Mouse (Mus musculus): ENCODE measurements around the gene Dpy19l1.

DNA sequence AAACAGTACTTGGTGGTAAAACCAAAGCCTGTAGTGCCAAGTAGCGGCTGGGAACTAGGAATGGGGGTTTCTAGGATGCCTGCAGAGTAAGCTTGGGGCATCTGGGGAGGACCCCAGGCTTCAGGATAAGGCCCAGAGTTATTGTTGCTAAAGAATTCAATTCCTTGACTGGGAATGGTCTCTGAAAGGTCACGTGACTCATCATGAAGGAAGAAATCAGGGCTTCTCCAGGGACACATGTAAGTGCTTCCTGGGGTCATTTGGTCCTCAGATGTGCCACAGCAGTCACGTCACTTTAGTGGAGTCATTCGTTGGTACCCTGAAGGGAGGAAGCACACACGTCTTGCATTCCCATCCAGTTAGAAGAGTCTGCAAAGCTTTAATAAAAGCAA is 11.1 kb upstream of the Dpy19l1 start:
- no peak for TF ChIP-seq ZNF384 (IDR thresholded peaks at IDR 0.05; ENCODE audit: low read depth, low read length)
- TF ChIP-seq CHD2 (IDR thresholded peaks at IDR 0.05; ENCODE audit: low read depth, low read length): no peak
- TF ChIP-seq ZC3H11A (IDR thresholded peaks at IDR 0.05; ENCODE audit: borderline replicate concordance, low read depth, low read length): no peak
- no peak for TF ChIP-seq MAFK (IDR thresholded peaks at IDR 0.05; ENCODE audit: insufficient read depth, low read depth, low read length)
- TF ChIP-seq HCFC1 (IDR thresholded peaks at IDR 0.05; ENCODE audit: borderline replicate concordance, insufficient read depth, low read length): no peak
